Mouse (Mus musculus): Measurements from ENCODE around the gene Sp7.

GRCm38 (mm10) chr15:102366238-102366637 lies 744 bp downstream of the Sp7 start:
- no peak for TF ChIP-seq CTCF (IDR thresholded peaks at IDR 0.05 in 2 of 3, conservative IDR thresholded peaks at IDR 0.05 in 1 of 3; ENCODE audit: control insufficient read depth in 1 of 3, insufficient read depth in 1 of 3, low read depth in 2 of 3, low read length in 3 of 3, poor library complexity in 1 of 3, severe bottlenecking in 1 of 3)
- no peak for TF ChIP-seq EP300 (IDR thresholded peaks at IDR 0.05; ENCODE audit: low read depth in 1 of 2, low read length in 2 of 2)
- TF ChIP-seq ZNF384 (IDR thresholded peaks at IDR 0.05; ENCODE audit: low read depth, low read length), result no peak
- no peak for TF ChIP-seq MXI1 (IDR thresholded peaks at IDR 0.05; ENCODE audit: low read depth, low read length)

All from MEL (cell line).